Mouse (Mus musculus) induced T-regulatory cell, adult 2 months (primary cell): Measurements from ENCODE around the gene Mpp2.

ENCODE experiments used
- DNase-seq: peaks from one replicate; pipeline ENCODE4 v3.0.0-alpha.2; 2012; ENCODE audit warnings: low read depth

Mpp2 gene

DNA sequence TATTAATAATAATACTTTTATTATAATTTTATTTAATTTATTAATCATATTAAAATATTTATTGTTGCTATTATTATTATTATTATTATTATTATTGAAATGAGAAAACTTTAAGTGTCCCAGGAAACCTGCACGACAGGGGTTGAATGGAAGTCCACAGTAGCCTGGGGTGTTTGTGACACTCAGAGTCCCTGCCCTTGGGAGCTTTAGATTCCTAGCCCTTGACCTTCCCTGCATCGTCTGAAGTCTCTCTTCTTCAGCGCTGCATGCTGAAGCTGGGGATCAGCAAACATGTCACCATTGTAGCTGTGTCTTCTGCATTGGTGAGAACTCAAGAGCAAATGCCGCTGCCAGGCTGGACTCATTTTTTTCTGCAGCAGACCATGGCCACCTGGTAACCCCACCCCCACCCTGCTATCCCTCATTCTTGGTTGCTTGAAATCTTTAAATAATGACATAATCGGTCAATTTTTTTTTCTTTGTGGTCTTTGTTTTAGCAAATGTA lies 52.8 kb downstream of the Mpp2 start:
- no peak for DNase-seq

DNA sequence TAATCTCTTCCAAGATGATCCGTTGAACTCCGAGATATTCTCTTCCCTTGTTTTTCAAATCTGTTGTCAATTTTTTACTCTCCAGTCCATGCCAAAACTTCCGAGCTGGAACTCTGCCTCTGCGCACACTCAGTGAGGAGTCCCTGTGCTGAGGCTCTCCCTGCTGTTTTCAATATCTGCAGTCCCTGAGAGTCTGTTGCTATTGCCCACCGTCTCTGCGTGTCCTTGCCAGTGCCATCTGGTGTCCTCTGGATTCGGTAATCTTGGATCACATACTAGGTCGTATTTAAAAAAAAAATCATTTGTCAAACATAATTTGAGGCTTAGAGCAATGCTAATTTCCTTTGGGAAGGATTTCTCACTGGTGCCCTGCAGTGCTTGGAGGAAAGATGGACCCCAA lies 53.4 kb downstream of the Mpp2 start:
- DNase-seq: no peak

GRCm38 (mm10) chr11:102033055-102033591 lies 55.2 kb downstream of the Mpp2 start:
- no peak for DNase-seq

GRCm38 (mm10) chr11:102031149-102031548 lies 57.2 kb downstream of the Mpp2 start:
- no peak for DNase-seq

DNA sequence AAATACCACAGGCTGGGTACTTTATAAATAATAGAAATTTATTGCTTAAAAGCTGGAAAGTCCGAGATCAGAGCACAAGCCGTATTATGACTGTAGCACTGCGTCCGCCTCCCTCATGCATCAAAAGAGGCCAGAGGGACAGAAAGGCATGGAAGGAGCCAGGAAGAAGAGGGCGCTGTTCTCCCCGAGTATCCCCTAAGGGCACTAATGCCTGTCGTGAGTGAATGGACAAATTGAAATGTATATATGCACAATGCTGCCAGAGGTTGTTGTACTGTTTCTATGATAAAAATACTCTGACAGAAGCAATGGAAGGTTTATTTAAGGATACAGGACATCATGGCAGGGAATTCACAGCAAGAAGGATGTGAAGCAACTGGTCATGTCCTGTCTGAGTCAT lies 58.3 kb downstream of the Mpp2 start:
- DNase-seq: no peak

DNA sequence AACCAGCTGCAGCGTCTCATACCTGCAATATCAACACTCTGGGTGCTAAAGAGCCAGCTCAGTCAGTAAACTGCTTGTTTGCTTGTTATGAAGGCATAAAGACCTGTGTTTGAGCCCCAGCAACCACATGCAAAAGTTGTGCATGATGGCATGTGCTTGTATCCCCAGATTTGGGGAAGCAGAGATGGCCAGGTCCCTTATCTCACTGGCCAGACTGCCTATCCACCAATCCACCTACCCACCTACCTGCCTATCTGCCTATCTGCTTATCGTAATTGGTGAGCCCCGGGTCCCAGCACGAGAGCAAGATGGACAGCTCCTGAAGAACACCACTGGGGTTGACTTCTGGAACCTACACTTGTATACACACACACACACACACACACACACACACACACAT lies 59.0 kb downstream of the Mpp2 start:
- DNase-seq: no peak

DNA sequence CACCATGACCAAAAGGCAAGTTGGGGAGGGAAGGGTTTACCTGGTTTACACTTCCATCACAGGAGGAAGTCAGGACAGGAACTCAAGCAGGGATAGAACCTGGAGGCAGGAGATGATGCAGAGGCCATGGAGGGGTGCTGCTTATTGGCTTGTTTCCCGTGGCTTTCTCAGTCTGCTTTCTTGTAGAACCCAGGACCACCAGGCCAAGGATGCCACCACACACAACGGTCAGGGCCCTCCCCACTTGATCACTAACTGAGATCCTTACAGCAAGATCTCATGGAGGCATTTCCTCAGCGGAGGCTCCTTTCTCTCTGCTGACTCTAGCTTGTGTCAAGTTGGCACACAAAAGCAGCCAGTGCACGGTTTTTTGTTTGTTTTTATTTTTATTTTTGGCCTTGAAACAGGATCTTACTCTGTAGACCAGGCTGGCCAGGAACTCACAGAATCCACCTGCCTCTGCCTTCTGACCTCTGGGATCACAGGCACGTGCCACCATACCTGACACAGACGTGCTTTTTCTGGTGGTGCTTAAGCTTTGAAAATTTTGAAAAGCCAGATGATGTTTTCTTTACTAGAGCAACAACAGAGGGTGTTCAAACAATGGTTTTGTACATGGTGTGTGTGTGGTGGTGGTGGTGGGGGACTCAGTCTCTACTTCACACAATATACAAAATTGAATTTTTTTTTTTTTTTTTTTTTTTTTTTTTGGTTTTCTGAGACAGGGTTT lies 60.1 kb downstream of the Mpp2 start, which contains the start of gene Mpp3:
Gene Mpp3 (minus strand): TSS at position 375 of the 730 bp plus-strand sequence.
- no peak for DNase-seq

DNA sequence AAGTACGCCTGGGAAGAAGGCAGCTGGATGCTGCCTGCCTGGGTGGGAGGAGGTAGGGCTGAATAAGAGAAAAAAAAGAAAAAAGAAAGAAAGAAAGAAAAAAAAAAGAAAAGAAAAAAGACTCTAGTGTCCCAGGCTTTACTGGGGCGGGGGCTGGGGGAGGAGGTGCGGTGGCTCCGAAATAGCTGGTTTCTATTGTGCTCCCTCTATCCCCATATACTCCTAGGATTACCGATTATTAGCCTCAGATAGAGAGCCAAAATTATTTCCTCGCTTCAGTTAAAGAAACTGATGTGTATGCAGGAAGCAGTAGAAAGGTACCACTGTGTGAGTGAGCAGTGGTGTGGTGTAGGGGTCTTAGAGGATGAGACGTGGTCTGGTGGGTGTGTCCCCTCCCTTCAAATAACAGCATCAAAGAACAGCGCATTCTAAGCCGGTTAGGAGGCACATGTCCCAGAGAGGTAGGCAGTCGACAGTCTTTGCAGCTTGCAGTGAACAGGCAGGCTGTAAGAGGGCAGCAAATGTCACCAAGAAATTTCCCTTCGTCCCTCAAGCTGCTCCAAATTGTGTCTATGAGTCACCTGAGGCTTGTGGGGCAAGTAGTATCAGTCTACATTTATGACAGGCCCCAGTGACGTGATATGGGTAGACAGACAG lies 60.8 kb downstream of the Mpp2 start:
- peak; percentile 14 for DNase-seq

GRCm38 (mm10) chr11:102026694-102027360 lies 61.5 kb downstream of the Mpp2 start:
- DNase-seq: peak; percentile 25

DNA sequence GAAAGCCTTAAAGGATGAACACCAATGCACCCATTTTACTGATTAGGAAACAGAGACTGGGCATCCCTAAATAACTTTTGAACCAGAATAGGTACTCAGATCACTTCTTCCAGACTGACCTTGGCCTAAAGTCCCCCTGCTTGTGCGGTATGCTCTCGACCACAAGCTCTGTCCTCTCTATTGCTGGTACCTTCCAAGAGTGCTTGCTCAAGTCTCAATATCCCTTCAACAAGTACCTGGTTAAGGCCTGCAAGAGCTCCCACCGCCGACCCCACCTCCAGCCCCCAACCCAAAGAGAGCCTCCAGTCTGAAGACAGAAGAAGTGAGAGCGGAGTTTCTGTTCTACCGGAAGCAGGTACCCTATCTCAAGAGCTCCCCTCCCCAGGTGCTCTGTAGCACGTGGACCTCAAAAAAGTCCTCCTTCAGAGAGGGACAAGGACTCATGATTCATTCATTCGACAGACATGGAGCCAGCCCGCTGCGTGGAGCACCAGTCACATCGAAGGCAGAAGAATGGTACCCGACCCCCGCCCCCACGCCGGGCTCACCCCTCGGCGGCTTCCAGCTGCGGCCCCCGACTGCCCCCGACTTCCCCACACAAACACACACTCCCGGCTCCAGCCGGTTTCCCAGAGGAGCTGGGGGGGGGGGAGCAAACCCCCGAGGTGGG lies 62.2 kb downstream of the Mpp2 start:
- DNase-seq: no peak

DNA sequence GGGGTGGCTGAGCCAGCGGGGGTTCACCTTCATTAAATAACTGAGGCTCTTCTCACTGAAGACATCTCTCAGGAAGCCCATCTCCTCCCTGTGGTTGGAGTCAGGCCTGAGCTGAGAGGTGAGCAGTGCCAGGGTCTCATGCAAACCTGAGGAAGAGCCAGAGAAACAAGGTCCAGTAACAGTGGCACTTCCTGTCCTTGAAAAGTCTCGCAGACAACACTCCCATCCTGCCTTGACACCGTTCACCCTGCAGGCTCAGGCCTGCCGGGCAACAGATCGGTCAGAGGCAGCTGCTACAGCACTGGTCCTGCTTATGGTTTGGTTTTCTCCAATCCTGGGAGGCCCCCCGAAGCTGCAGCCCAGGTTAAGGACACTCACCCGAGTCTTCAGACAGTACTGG lies 63.0 kb downstream of the Mpp2 start:
- no peak for DNase-seq

- no peak for DNase-seq
Observed at GRCm38 (mm10) chr11:102024875-102025274, 63.4 kb downstream of the Mpp2 start.

- DNase-seq: no peak
Observed at GRCm38 (mm10) chr11:102024084-102024758, 64.1 kb downstream of the Mpp2 start.

- no peak for DNase-seq
Observed at GRCm38 (mm10) chr11:102023406-102023805, 64.9 kb downstream of the Mpp2 start.

GRCm38 (mm10) chr11:102021196-102021595 lies 67.1 kb downstream of the Mpp2 start:
- DNase-seq: no peak

- no peak for DNase-seq
Observed at GRCm38 (mm10) chr11:102019736-102020135, 68.6 kb downstream of the Mpp2 start.

DNA sequence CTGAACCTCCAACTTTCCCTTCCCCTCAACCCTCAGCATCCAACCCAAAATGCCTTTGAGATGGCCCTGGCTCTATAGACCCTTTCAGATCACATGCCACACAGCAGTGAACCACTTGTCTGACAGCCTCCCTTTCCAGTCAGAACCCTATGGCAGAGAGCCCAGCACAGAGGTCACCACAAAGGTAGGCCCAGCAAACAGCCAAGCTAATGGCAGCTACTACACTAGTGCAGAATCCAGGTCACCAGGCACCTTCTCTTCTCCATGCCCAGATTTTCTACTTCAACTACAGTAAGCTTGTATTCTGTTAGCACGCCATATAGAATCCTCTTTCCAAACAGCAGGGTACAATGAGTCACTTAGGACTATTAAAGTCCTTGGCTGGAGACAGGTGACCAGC lies 72.2 kb downstream of the Mpp2 start:
- no peak for DNase-seq

DNA sequence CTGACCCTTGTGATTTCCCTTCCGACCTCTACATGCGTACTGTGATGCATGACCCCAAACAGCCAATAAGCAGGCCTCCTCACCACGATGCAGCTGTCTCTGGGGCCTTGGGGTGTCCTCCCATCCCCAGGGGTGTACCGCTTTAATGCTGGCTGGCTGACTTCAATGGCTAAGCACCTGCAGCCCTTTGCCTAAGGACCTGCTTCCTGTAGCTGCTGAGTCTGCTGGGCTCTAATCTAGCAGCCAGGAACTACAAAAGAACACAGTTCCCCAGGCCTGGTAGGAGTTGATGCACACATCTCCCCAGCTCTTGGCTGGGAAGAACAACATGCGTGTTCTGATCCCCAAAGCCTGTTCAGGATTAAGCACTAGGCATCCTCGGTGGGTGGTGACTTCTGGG lies 72.8 kb downstream of the Mpp2 start:
- no peak for DNase-seq

- no peak for DNase-seq
Observed at GRCm38 (mm10) chr11:102013201-102013600, 75.1 kb downstream of the Mpp2 start.

DNA sequence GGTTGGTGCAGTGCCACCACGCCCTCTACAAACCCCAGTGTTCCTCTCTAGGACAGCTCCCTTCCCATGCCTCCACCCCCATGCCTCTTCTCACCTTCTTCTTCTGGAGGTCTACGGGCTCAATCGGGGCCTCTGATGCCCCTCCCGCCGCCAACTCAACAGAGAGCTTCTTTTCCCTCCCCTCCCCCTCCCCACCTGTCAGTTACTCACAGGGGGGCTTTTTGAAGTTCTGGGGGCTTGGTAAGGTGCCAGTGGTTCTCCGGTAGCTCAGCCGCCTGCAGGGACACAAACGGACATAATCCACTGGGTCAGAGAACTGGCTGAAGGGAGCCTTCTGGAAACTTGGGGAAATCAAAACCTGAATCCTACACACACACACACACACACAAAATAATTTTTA lies 76.8 kb downstream of the Mpp2 start:
- no peak for DNase-seq

DNA sequence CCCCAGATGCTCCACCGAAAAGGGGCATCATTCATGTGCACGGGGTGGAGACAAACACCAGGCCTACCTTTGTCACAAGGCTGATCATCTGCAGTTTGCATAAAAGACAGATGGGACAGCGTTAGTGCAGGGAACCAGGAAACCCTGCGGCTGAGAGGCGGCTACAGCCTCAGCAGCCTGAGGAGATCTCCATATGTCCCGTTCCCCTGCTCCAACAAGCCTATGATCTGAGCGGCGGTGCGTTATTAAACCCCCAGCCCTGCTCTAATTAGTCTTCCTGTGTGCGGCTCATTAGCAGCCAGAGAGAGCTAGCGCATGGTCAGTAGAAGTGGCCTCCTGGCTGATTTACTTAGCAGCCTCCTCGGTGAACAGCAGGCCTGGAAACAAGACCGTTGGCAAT lies 78.2 kb downstream of the Mpp2 start:
- DNase-seq: no peak
